Comparison of ENCODE assay signal across 18 mouse cellular contexts in genomic region chr5:136300880-136301279, GRCm38 (mm10).
"Had no signal": no experiment of that assay in that cellular context is flagged by ENCODE, and none has a peak within 500 bp of the region (broad histone marks: within the 10 kb centered on the region; RNA-seq: fewer than 3 reads in every experiment).

No protein-coding gene starts in this region.

- DNase-seq: kidney, adult 18-20 months; kidney, adult 9 months; kidney, postnatal 25 days; layer of hippocampus, adult 9-11 months; liver, embryonic 13.5 days; lung, adult 2 months; lung, postnatal 14 days; right cerebral cortex, postnatal 25 days; thymus, adult 2 months; thymus, postnatal 25 days had no signal

- ATAC-seq: hindbrain, postnatal 0 days; inflammation-experienced regulatory T-cells, adult 6 months; intestine, embryonic 16.5 days; midbrain, embryonic 15.5 days had no signal

- H3K27me3 ChIP-seq: liver, embryonic 13.5 days; midbrain, embryonic 12.5 days; midbrain, embryonic 15.5 days had no signal

- H3K27ac ChIP-seq: hindbrain, postnatal 0 days; kidney, postnatal 0 days; layer of hippocampus, adult 2 months; liver, embryonic 13.5 days; macrophage; midbrain, embryonic 12.5 days; midbrain, embryonic 15.5 days had no signal

- H3K4me2 ChIP-seq: liver, embryonic 13.5 days; midbrain, embryonic 12.5 days; midbrain, embryonic 15.5 days had no signal

- H3K9ac ChIP-seq: liver, embryonic 13.5 days; midbrain, embryonic 12.5 days; midbrain, embryonic 15.5 days had no signal

- H3K4me3 ChIP-seq: layer of hippocampus, adult 2 months; liver, embryonic 13.5 days; midbrain, embryonic 12.5 days; midbrain, embryonic 15.5 days had no signal

- H3K9me3 ChIP-seq: liver, embryonic 13.5 days; midbrain, embryonic 12.5 days; midbrain, embryonic 15.5 days had no signal

- H3K4me1 ChIP-seq: liver, embryonic 13.5 days had no signal
